Mouse (Mus musculus) limb, embryonic 15.5 days (tissue): ENCODE measurements around the gene Kif6. TPM values are rescaled to one million over a fixed set of nuclear protein-coding genes. Genes with fewer than 3 reads are reported as not detected.

Experiments
- ATAC-seq: fragments of 200-750 bp; cut with Nextera tagmentation; 2 replicates; pipeline ENCODE4 v1.8.0; 2017; ENCODE audit warnings: low read depth, moderate TSS enrichment; ENCODE audit not compliant: insufficient number of reproducible peaks, low FRiP score, low TSS enrichment
- H3K27ac ChIP-seq: fragments of 300-500 bp; sonication (generic); 2 replicates; pipeline ENCODE4 v1.5.1; 2015; ENCODE audit warnings: moderate library complexity, mild to moderate bottlenecking, inconsistent platforms
- H3K27me3 ChIP-seq: fragments of 300-500 bp; sonication (generic); 2 replicates; pipeline ENCODE4 v1.6.1; 2015; ENCODE audit warnings: inconsistent platforms
- H3K36me3 ChIP-seq: fragments of 300-500 bp; sonication (generic); 2 replicates; pipeline ENCODE4 v1.6.1; 2015; ENCODE audit warnings: inconsistent platforms
- H3K4me1 ChIP-seq: fragments of 300-500 bp; sonication (generic); 2 replicates; pipeline ENCODE4 v1.6.1; 2015; ENCODE audit warnings: inconsistent platforms
- H3K4me2 ChIP-seq: fragments of 300-500 bp; sonication (generic); 2 replicates; pipeline ENCODE4 v1.6.1; 2015; ENCODE audit warnings: mild to moderate bottlenecking, inconsistent platforms
- H3K4me3 ChIP-seq: fragments of 300-500 bp; sonication (generic); 2 replicates; pipeline ENCODE4 v1.5.1; 2015; ENCODE audit warnings: mild to moderate bottlenecking, inconsistent platforms
- H3K9ac ChIP-seq: fragments of 300-500 bp; sonication (generic); 2 replicates; pipeline ENCODE4 v1.6.1; 2015; ENCODE audit warnings: inconsistent platforms
- H3K9me3 ChIP-seq: fragments of 300-500 bp; sonication (generic); 2 replicates; pipeline ENCODE4 v1.6.1; 2016; ENCODE audit warnings: inconsistent platforms
- WGBS: fragments of 180-500 bp; shearing (Covaris S2); methylation state at CpG from one replicate; pipeline ENCODE4 v1.1.7; 2015; 5-methylcytosine and 5-hydroxymethylcytosine counted together
- polyA plus RNA-seq: library from polyadenylated mRNA; unstranded; fragments of >200 nt; fragmentation: Nextera tagmentation; extraction: Ambion mirVana; gene quantifications from 2 replicates; pipeline ENCODE4 v1.2.1, GENCODE M21; 2015

The Kif6 gene
- polyA plus RNA-seq, 1 experiment from 2014 or later: 1.3 TPM

- H3K4me2 ChIP-seq: peak overlapping the region; percentile 33
- no peaks in the 10 kb centered on the region for H3K4me1 ChIP-seq
- 0 out of 2 replicates have a peak overlapping the region, but pooled peaks have one; percentile 13 for H3K4me3 ChIP-seq
- no peak overlapping the region for H3K27ac ChIP-seq
- H3K9ac ChIP-seq: no peak overlapping the region
- no peaks in the 10 kb centered on the region for H3K9me3 ChIP-seq
- no peak for ATAC-seq
- WGBS: 45% methylated on average over 22 of the region's 22 CpGs
- H3K36me3 ChIP-seq: no peaks in the 10 kb centered on the region
- peaks cover 6% of the 10 kb centered on the region; the same call in 1 of the 2 replicates for H3K27me3 ChIP-seq
Observed at GRCm38 (mm10) chr17:49951856-49952607, 337.1 kb downstream of the Kif6 start.

GRCm38 (mm10) chr17:49959021-49959420 is 344.1 kb downstream of the Kif6 start:
- Histone ChIP-seq H3K4me3 (no peak overlapping the region), H3K36me3 (no peaks in the 10 kb centered on the region), H3K9ac (no peak overlapping the region), H3K4me2 (no peak overlapping the region), H3K27me3 (no peaks in the 10 kb centered on the region), H3K9me3 (no peaks in the 10 kb centered on the region), H3K4me1 (no peaks in the 10 kb centered on the region), H3K27ac (no peak overlapping the region)
- ATAC-seq: no peak

Other genes starting within 250 kb of the Kif6 start
- gene Mocs1, start 186.8 kb upstream of the Kif6 start, polyA plus RNA-seq: 10.4 and 11.9 TPM in 2 replicates
- 8.3 and 9.9 TPM in 2 replicates for gene Daam2, start 50.8 kb upstream of the Kif6 start, polyA plus RNA-seq